Mouse (Mus musculus) liver, embryonic 14.5 days (tissue): ENCODE measurements at regions not wholly inside any gene's neighbourhood (a gene's known extent, or its start where the extent isn't known, plus 50 kb on each side); places are given as distances from the start of the nearest gene placed in this dataset.

ENCODE experiments used
- CTCF ChIP-seq: IDR thresholded peaks from 2 replicates; pipeline ENCODE4 v1.5.1; 2016; ENCODE audit warnings: antibody characterized with exemption, low read depth, control low read depth
- EP300 ChIP-seq: IDR thresholded peaks from 2 replicates; pipeline ENCODE4 v1.6.1; 2016; ENCODE audit warnings: antibody characterized with exemption, low read depth

- TF ChIP-seq EP300 = no peak
- TF ChIP-seq CTCF = no peak
Observed at GRCm38 (mm10) chr11:31801575-31801974, 70.4 kb upstream of the Cpeb4 start.
